Mouse (Mus musculus): Measurements from ENCODE around the gene Pkn1. TPM values are rescaled to one million over a fixed set of nuclear protein-coding genes. Genes with fewer than 3 reads are reported as not detected.

Pkn1 gene
- polyA plus RNA-seq, 1 experiment from 2014 or later, result 9.6 TPM

- Histone ChIP-seq H3K9me3 (replicated peaks; ENCODE audit: control insufficient read depth, low read length) (0 out of 2 replicates have a peak, but pooled peaks cover 2% of the 10 kb centered on the region), H3K4me2 (ENCODE audit: low read depth, low read length) (peak overlapping the region; percentile 94), H3K9ac (ENCODE audit: low read depth, low read length) (peak overlapping the region; percentile 87), H3K4me1 (ENCODE audit: control insufficient read depth, low read depth, low read length) (peaks cover 42% of the 10 kb centered on the region), H3K27me3 (ENCODE audit: control insufficient read depth, insufficient read depth, low read depth, low read length) (no peaks in the 10 kb centered on the region), H3K36me3 (ENCODE audit: control insufficient read depth, insufficient read depth) (no peaks in the 10 kb centered on the region), H3K4me3 (ENCODE audit: low read depth, low read length) (peak overlapping the region; percentile 85), H3K27ac (ENCODE audit: low read length) (peak overlapping the region; percentile 80)
- peak; percentile 19; the same call in 1 of the 2 replicates for ATAC-seq (ENCODE audit: low read depth)
- under 1% methylated on average over 46 of the region's 46 CpGs for WGBS (ENCODE audit: insufficient replicate concordance)
These were observed 46.0 kb downstream of the Pkn1 start for GRCm38 (mm10) chr8:83652744-83653661.

DNA sequence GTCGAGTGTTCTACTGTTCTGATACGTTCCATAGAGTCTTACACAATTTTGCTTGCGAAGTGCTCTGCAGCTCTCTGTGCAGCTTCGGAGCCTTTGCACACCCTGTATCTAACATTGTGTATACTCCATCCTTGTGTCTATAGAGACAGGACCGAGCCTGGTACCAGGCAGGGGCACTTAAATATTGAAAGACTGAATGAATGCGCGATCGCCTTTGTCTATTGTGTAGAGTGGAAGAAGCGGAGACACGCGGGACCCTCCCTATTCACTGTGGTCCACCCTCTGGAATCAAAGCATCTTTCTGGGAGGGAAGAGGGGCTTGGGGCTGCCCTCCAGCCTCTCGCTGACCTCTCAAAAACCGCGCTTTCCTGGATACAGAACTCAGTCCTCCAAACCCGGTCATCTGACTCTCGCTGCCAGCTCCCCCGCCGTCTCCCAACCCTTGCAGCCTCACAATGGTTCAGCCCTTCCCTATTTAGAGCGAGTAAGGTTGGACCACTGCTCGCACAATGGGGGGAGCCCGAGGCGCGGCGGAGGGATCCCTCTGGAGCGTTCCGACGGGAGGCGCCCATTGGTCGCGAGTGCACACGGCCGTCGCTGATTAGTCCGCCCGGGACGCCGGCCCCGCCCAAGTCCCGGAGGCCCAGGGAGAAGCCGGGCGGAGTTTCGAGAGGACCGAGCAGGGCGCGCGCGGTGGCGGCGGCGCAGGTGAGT is 46.8 kb downstream of the Pkn1 start, which contains the start of gene Gipc1:
TSS of gene Gipc1 (plus strand) at position 648 of the 714 bp plus-strand sequence.
- Histone ChIP-seq H3K4me3 (ENCODE audit: low read depth, low read length) (peak within 1 kb of the TSS; percentile 85), H3K4me2 (ENCODE audit: low read depth, low read length) (peak within 1 kb of the TSS; percentile 94), H3K9me3 (replicated peaks; ENCODE audit: control insufficient read depth, low read length) (0 out of 2 replicates have a peak, but pooled peaks cover 2% of the 10 kb centered on the region), H3K27ac (ENCODE audit: low read length) (peak within 1 kb of the TSS; percentile 80), H3K36me3 (ENCODE audit: control insufficient read depth, insufficient read depth) (no peaks in the 10 kb centered on the region), H3K9ac (ENCODE audit: low read depth, low read length) (peak within 1 kb of the TSS; percentile 87), H3K27me3 (ENCODE audit: control insufficient read depth, insufficient read depth, low read depth, low read length) (no peaks in the 10 kb centered on the region), H3K4me1 (ENCODE audit: control insufficient read depth, low read depth, low read length) (peaks cover 37% of the 10 kb centered on the region)
- ATAC-seq (ENCODE audit: low read depth), result peak; percentile 96
- WGBS (ENCODE audit: insufficient replicate concordance), result 4% methylated on average over 50 of the region's 50 CpGs

DNA sequence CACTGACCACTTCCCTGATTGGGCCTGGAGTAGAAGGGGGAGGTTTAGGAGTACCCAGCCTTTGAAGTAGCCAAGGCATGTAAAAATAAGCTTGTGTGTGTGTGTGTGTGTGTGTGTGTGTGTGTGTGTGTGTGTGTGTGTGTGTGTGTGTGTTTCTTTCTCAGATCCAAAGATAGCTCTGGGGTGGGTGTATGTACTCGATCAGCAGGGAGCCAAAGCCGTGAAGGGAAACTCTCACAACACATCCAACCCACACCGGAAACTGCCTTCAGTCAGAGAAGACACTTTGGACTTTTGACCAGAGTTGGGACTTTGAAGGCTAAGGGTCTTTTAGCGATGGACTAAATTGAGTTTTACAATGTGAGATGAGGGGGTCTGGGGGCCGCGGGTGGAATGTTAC is 49.3 kb downstream of the Pkn1 start:
- 77% methylated on average over 6 of the region's 6 CpGs for WGBS (ENCODE audit: insufficient replicate concordance)
- no peak for ATAC-seq (ENCODE audit: low read depth)
- Histone ChIP-seq H3K27me3 (ENCODE audit: control insufficient read depth, insufficient read depth, low read depth, low read length) (no peaks in the 10 kb centered on the region), H3K4me1 (ENCODE audit: control insufficient read depth, low read depth, low read length) (peaks cover 18% of the 10 kb centered on the region), H3K9me3 (replicated peaks; ENCODE audit: control insufficient read depth, low read length) (0 out of 2 replicates have a peak, but pooled peaks cover 2% of the 10 kb centered on the region), H3K9ac (ENCODE audit: low read depth, low read length) (no peak overlapping the region), H3K4me3 (ENCODE audit: low read depth, low read length) (no peak overlapping the region), H3K36me3 (ENCODE audit: control insufficient read depth, insufficient read depth) (no peaks in the 10 kb centered on the region), H3K4me2 (ENCODE audit: low read depth, low read length) (no peak overlapping the region), H3K27ac (ENCODE audit: low read length) (no peak overlapping the region)

DNA sequence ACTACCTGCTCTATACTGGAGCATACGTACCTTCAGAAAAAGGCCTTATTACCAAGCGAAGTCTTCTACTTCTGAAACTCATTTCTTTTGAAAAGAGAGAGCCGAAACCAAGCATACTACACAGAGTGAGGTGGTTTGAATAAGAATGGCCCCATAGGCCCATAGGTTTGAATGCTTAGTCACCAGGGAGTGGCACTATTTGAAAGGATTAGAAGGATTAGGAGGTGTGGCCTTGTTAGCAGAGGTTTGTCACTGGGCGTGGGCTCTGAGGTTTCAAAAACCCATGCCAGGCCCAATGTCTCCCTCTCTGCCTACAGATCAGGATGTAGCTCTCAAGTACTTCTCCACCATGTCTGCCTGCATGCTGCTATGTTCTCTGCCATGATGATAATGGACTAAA is 50.9 kb downstream of the Pkn1 start:
- Histone ChIP-seq H3K4me3 (ENCODE audit: low read depth, low read length) (no peak overlapping the region), H3K9ac (ENCODE audit: low read depth, low read length) (no peak overlapping the region), H3K27me3 (ENCODE audit: control insufficient read depth, insufficient read depth, low read depth, low read length) (no peaks in the 10 kb centered on the region), H3K27ac (ENCODE audit: low read length) (no peak overlapping the region), H3K4me2 (ENCODE audit: low read depth, low read length) (no peak overlapping the region), H3K4me1 (ENCODE audit: control insufficient read depth, low read depth, low read length) (peaks cover 6% of the 10 kb centered on the region), H3K9me3 (replicated peaks; ENCODE audit: control insufficient read depth, low read length) (0 out of 2 replicates have a peak, but pooled peaks cover 2% of the 10 kb centered on the region), H3K36me3 (ENCODE audit: control insufficient read depth, insufficient read depth) (no peaks in the 10 kb centered on the region)
- 82% methylated on average over 4 of the region's 4 CpGs for WGBS (ENCODE audit: insufficient replicate concordance)
- ATAC-seq (ENCODE audit: low read depth), result no peak

DNA sequence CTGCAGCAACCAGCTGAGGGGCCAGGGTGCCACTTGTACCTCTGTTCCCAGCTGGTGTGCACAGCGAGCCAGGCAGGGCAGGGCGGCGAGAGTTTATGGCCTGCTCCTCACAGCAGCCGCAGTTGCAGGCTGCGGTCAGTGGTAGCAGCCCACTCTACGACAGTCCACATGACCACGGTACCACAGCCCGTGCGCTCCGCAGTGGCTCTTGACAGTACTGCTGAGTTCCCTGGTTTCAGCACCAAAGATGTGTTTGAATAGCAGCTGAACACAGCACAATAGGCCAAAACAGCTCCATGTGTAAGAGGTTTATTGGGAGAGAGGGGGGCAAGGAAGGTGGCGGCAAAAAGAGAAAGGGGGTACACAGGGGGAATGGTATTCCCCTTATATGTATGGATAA is 51.5 kb downstream of the Pkn1 start:
- H3K9me3 ChIP-seq (replicated peaks; ENCODE audit: control insufficient read depth, low read length), result 0 out of 2 replicates have a peak, but pooled peaks cover 2% of the 10 kb centered on the region
- H3K36me3 ChIP-seq (ENCODE audit: control insufficient read depth, insufficient read depth), result no peaks in the 10 kb centered on the region
- peaks cover 5% of the 10 kb centered on the region for H3K4me1 ChIP-seq (ENCODE audit: control insufficient read depth, low read depth, low read length)
- H3K9ac ChIP-seq (ENCODE audit: low read depth, low read length), result no peak overlapping the region
- WGBS (ENCODE audit: insufficient replicate concordance), result 86% methylated on average over 11 of the region's 11 CpGs
- no peak for ATAC-seq (ENCODE audit: low read depth)
- H3K4me2 ChIP-seq (ENCODE audit: low read depth, low read length), result no peak overlapping the region
- H3K4me3 ChIP-seq (ENCODE audit: low read depth, low read length), result no peak overlapping the region
- no peak overlapping the region for H3K27ac ChIP-seq (ENCODE audit: low read length)
- H3K27me3 ChIP-seq (ENCODE audit: control insufficient read depth, insufficient read depth, low read depth, low read length), result no peaks in the 10 kb centered on the region

- Histone ChIP-seq H3K9ac (ENCODE audit: low read depth, low read length) (no peak overlapping the region), H3K36me3 (ENCODE audit: control insufficient read depth, insufficient read depth) (no peaks in the 10 kb centered on the region), H3K27ac (ENCODE audit: low read length) (no peak overlapping the region), H3K27me3 (ENCODE audit: control insufficient read depth, insufficient read depth, low read depth, low read length) (no peaks in the 10 kb centered on the region), H3K9me3 (replicated peaks; ENCODE audit: control insufficient read depth, low read length) (no peaks in the 10 kb centered on the region), H3K4me1 (ENCODE audit: control insufficient read depth, low read depth, low read length) (no peaks in the 10 kb centered on the region), H3K4me2 (ENCODE audit: low read depth, low read length) (no peak overlapping the region), H3K4me3 (ENCODE audit: low read depth, low read length) (no peak overlapping the region)
- ATAC-seq (ENCODE audit: low read depth), result no peak
- 46% methylated on average over 5 of the region's 5 CpGs for WGBS (ENCODE audit: insufficient replicate concordance)
These were observed 59.3 kb downstream of the Pkn1 start for GRCm38 (mm10) chr8:83639649-83640048.

DNA sequence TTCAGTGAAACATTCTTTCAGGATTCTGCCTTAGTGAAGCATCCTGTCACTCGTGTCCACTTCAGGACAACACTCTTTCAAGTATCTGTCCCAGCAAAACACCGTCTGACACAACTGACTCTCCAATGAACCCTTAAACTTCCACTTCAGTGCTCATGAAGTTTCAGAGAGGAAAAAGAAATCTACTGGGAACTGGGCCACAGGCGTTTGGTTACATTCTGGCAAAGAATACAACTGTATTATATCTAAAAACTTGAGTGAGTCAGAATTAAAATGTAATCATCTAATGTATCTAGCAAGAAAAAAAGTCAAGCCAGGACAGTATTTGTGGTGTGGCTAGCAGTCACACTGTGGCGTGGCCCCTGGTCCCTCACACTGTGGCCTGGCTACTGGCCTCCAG is 60.1 kb downstream of the Pkn1 start:
- Histone ChIP-seq H3K36me3 (ENCODE audit: control insufficient read depth, insufficient read depth) (no peaks in the 10 kb centered on the region), H3K9ac (ENCODE audit: low read depth, low read length) (no peak overlapping the region), H3K4me3 (ENCODE audit: low read depth, low read length) (no peak overlapping the region), H3K27ac (ENCODE audit: low read length) (no peak overlapping the region), H3K9me3 (replicated peaks; ENCODE audit: control insufficient read depth, low read length) (no peaks in the 10 kb centered on the region), H3K4me1 (ENCODE audit: control insufficient read depth, low read depth, low read length) (no peaks in the 10 kb centered on the region), H3K4me2 (ENCODE audit: low read depth, low read length) (no peak overlapping the region), H3K27me3 (ENCODE audit: control insufficient read depth, insufficient read depth, low read depth, low read length) (no peaks in the 10 kb centered on the region)
- ATAC-seq (ENCODE audit: low read depth), result no peak
- 56% methylated on average over 4 of the region's 4 CpGs for WGBS (ENCODE audit: insufficient replicate concordance)

- ATAC-seq (ENCODE audit: low read depth), result peak; percentile 83
- 58% methylated on average over 7 of the region's 7 CpGs for WGBS (ENCODE audit: insufficient replicate concordance)
- H3K27ac ChIP-seq (ENCODE audit: low read length), result peak overlapping the region; percentile 51; the same call in 1 of the 2 replicates
- H3K4me2 ChIP-seq (ENCODE audit: low read depth, low read length), result no peak overlapping the region
- H3K27me3 ChIP-seq (ENCODE audit: control insufficient read depth, insufficient read depth, low read depth, low read length), result no peaks in the 10 kb centered on the region
- H3K36me3 ChIP-seq (ENCODE audit: control insufficient read depth, insufficient read depth), result no peaks in the 10 kb centered on the region
- no peaks in the 10 kb centered on the region for H3K9me3 ChIP-seq (replicated peaks; ENCODE audit: control insufficient read depth, low read length)
- peaks cover 8% of the 10 kb centered on the region for H3K4me1 ChIP-seq (ENCODE audit: control insufficient read depth, low read depth, low read length)
- H3K9ac ChIP-seq (ENCODE audit: low read depth, low read length), result no peak overlapping the region
- H3K4me3 ChIP-seq (ENCODE audit: low read depth, low read length), result no peak overlapping the region
These were observed 66.8 kb downstream of the Pkn1 start for GRCm38 (mm10) chr8:83632083-83632707.
